Comparison of ENCODE assay signal across 8 mouse cellular contexts in the genomic region with DNA sequence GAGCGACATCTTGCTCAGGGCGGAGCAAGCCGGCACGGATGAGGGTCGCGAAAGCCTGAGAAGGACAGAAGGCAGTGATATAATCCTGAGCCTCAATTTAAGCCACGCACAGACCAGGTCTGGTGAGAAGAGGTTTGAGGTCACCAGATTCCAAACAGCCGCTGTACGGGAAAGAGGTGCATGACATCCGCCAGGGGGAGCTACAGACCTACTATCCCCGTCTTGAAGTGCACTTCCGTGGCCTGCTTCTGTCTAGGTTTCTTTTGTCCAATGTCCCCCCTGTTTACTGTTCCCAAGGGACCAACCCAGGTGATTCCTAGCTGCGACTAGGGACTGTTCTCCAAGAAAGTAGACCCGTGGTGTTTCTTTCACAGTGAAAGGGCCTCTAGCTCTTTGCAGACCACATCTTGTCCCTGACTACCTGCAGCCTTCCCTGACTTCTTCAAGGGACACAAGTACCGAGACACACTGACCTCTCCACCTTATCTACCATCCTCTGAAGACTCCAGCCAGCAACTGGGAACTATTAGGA. TPM values are rescaled to one million over a fixed set of nuclear protein-coding genes. Genes with fewer than 3 reads are reported as not detected.
A peak's percentile ranks its signal among the peaks of the same experiment; 100 is the strongest.
DNase-seq lines count a peak whose midpoint lies in the region; ATAC-seq lines count a peak whose summit lies in the region.

A gene (plus strand): TSS at position 482 of the 532 bp plus-strand sequence.

- H3K4me2 ChIP-seq in hindbrain, embryonic 12.5 days (replicated peaks) = 0 out of 2 replicates have a peak within 1 kb of the TSS, but pooled peaks have one; percentile 8

- H3K4me1 ChIP-seq in hindbrain, embryonic 12.5 days = no peaks in the 10 kb centered on the region

- no peak within 1 kb of the TSS for H3K9ac ChIP-seq in hindbrain, embryonic 12.5 days

- H3K4me3 ChIP-seq in hindbrain, embryonic 12.5 days = no peak within 1 kb of the TSS

- WGBS in hindbrain, embryonic 12.5 days = 11% methylated on average over 15 of the region's 15 CpGs

- ATAC-seq in hindbrain, embryonic 12.5 days (ENCODE audit: low FRiP score) = peak; percentile 58

- H3K36me3 ChIP-seq in hindbrain, embryonic 12.5 days = no peaks in the 10 kb centered on the region

- DNase-seq in NIH3T3 (ENCODE audit: low read depth) = peak; percentile 95
- DNase-seq in cerebellum, adult 9-10 months = peak; percentile 83
- peak; percentile 30 to 83 for DNase-seq in frontal cortex, adult 2 months (ENCODE audit: extremely low spot score in 1 of 2, low spot score in 1 of 2)
- peak; percentile 81 to 82 for DNase-seq in layer of hippocampus, postnatal 10 days (ENCODE audit: low spot score in 2 of 2)
- peak; percentile 87 for DNase-seq in lung, postnatal 25 days (ENCODE audit: low spot score)
- DNase-seq in retina, embryonic 14.5 days (ENCODE audit: low spot score) = peak; percentile 93
- DNase-seq in thymus, postnatal 4 days = peak; percentile 96

- H3K9me3 ChIP-seq in hindbrain, embryonic 12.5 days (replicated peaks) = no peaks in the 10 kb centered on the region

- no peak within 1 kb of the TSS for H3K27ac ChIP-seq in hindbrain, embryonic 12.5 days

- H3K27me3 ChIP-seq in hindbrain, embryonic 12.5 days = no peaks in the 10 kb centered on the region

RNA-seq across cellular contexts. Expression of the gene that starts here (rescaled TPM):
- polyA plus RNA-seq in frontal cortex, adult 2 months (2012; rRNA removed) = 27.1 and 28.5 TPM in 2 replicates
- polyA plus RNA-seq in hindbrain, embryonic 12.5 days (2016; fragmentation: Nextera tagmentation; extraction: Ambion mirVana) = 16.3 and 20.7 TPM in 2 replicates
- total RNA-seq in layer of hippocampus, postnatal 10 days (2021) = 10 to 100 TPM; 20.9 to 21.5 TPM
